Mouse (Mus musculus): ENCODE measurements around the gene Tbc1d2. TPM values are rescaled to one million over a fixed set of nuclear protein-coding genes. Genes with fewer than 3 reads are reported as not detected.
A peak's percentile ranks its signal among the peaks of the same experiment; 100 is the strongest.
"Not testable (repeated sequence)": the region's sequence is repeated elsewhere in the genome, so short reads cannot be mapped to it uniquely, and the experiment has no call there.

The Tbc1d2 gene
- polyA plus RNA-seq, 1 experiment from 2014 or later = 1.8 TPM

- no peaks in the 10 kb centered on the region for H3K36me3 ChIP-seq
- no peak overlapping the region for H3K27ac ChIP-seq
- H3K4me1 ChIP-seq = peaks cover 5% of the 10 kb centered on the region
- no peak for DNase-seq (ENCODE audit: low spot score)
- no peak overlapping the region for H3K4me3 ChIP-seq
- 86% methylated on average over 16 of the region's 16 CpGs for WGBS
- H3K9me3 ChIP-seq (replicated peaks) = no peaks in the 10 kb centered on the region
- H3K27me3 ChIP-seq (ENCODE audit: low read depth, poor library complexity, severe bottlenecking) = 0 out of 2 replicates have a peak, but pooled peaks cover 7% of the 10 kb centered on the region
Measured at GRCm38 (mm10) chr4:46635702-46636430, 14.1 kb downstream of the Tbc1d2 start.

GRCm38 (mm10) chr4:46634881-46635280 lies 15.1 kb downstream of the Tbc1d2 start:
- H3K27me3 ChIP-seq (ENCODE audit: low read depth, poor library complexity, severe bottlenecking) = 0 out of 2 replicates have a peak, but pooled peaks cover 7% of the 10 kb centered on the region
- H3K4me1 ChIP-seq = peaks cover 11% of the 10 kb centered on the region
- H3K27ac ChIP-seq = no peak overlapping the region
- no peak overlapping the region for H3K4me3 ChIP-seq
- 59% methylated on average over 6 of the region's 6 CpGs for WGBS
- no peaks in the 10 kb centered on the region for H3K36me3 ChIP-seq
- no peak for DNase-seq (ENCODE audit: low spot score)
- no peaks in the 10 kb centered on the region for H3K9me3 ChIP-seq (replicated peaks)

GRCm38 (mm10) chr4:46633565-46633964 lies 16.4 kb downstream of the Tbc1d2 start:
- not testable (repeated sequence) for H3K36me3 ChIP-seq; DNase-seq (ENCODE audit: low spot score)

GRCm38 (mm10) chr4:46632465-46632864 lies 17.5 kb downstream of the Tbc1d2 start:
- Histone ChIP-seq H3K36me3 (no peaks in the 10 kb centered on the region), H3K27me3 (ENCODE audit: low read depth, poor library complexity, severe bottlenecking) (0 out of 2 replicates have a peak, but pooled peaks cover 7% of the 10 kb centered on the region), H3K9me3 (replicated peaks) (no peaks in the 10 kb centered on the region), H3K4me3 (no peak overlapping the region), H3K27ac (no peak overlapping the region), H3K4me1 (peaks cover 33% of the 10 kb centered on the region)
- no peak for DNase-seq (ENCODE audit: low spot score)
- WGBS = 76% methylated on average over 2 of the region's 2 CpGs

More at GRCm38 (mm10) chr4:46633565-46633964, 16.4 kb downstream of the Tbc1d2 start:
- peaks cover 24% of the 10 kb centered on the region for H3K4me1 ChIP-seq
- WGBS = 74% methylated on average over 6 of the region's 6 CpGs
- H3K9me3 ChIP-seq (replicated peaks); H3K27ac ChIP-seq; H3K4me3 ChIP-seq; H3K27me3 ChIP-seq (ENCODE audit: low read depth, poor library complexity, severe bottlenecking): not testable (repeated sequence)

- Histone ChIP-seq H3K4me1 (peaks cover 38% of the 10 kb centered on the region), H3K27me3 (ENCODE audit: low read depth, poor library complexity, severe bottlenecking) (0 out of 2 replicates have a peak, but pooled peaks cover 7% of the 10 kb centered on the region), H3K9me3 (replicated peaks) (no peaks in the 10 kb centered on the region), H3K4me3 (no peak overlapping the region), H3K27ac (no peak overlapping the region), H3K36me3 (no peaks in the 10 kb centered on the region)
- no peak for DNase-seq (ENCODE audit: low spot score)
- WGBS = 60% methylated on average over 9 of the region's 9 CpGs
Measured at GRCm38 (mm10) chr4:46630390-46630789, 19.6 kb downstream of the Tbc1d2 start.

GRCm38 (mm10) chr4:46628873-46629272 lies 21.1 kb downstream of the Tbc1d2 start:
- WGBS = 50% methylated on average over 9 of the region's 9 CpGs
- 0 out of 2 replicates have a peak overlapping the region, but pooled peaks have one; percentile 2 for H3K27ac ChIP-seq
- no peak overlapping the region for H3K4me3 ChIP-seq
- DNase-seq (ENCODE audit: low spot score) = no peak
- H3K27me3 ChIP-seq (ENCODE audit: low read depth, poor library complexity, severe bottlenecking) = 0 out of 2 replicates have a peak, but pooled peaks cover under 1% of the 10 kb centered on the region
- peaks cover 33% of the 10 kb centered on the region for H3K4me1 ChIP-seq
- no peaks in the 10 kb centered on the region for H3K9me3 ChIP-seq (replicated peaks)
- no peaks in the 10 kb centered on the region for H3K36me3 ChIP-seq

GRCm38 (mm10) chr4:46628081-46628480 lies 21.9 kb downstream of the Tbc1d2 start:
- 80% methylated on average over 11 of the region's 11 CpGs for WGBS
- DNase-seq (ENCODE audit: low spot score) = no peak
- H3K27ac ChIP-seq = no peak overlapping the region
- H3K9me3 ChIP-seq (replicated peaks) = no peaks in the 10 kb centered on the region
- no peak overlapping the region for H3K4me3 ChIP-seq
- no peaks in the 10 kb centered on the region for H3K27me3 ChIP-seq (ENCODE audit: low read depth, poor library complexity, severe bottlenecking)
- H3K4me1 ChIP-seq = peaks cover 33% of the 10 kb centered on the region
- no peaks in the 10 kb centered on the region for H3K36me3 ChIP-seq

GRCm38 (mm10) chr4:46625101-46625500 lies 24.9 kb downstream of the Tbc1d2 start:
- WGBS = 87% methylated on average over 10 of the region's 10 CpGs
- H3K36me3 ChIP-seq = no peaks in the 10 kb centered on the region
- H3K4me3 ChIP-seq = no peak overlapping the region
- H3K27ac ChIP-seq = no peak overlapping the region
- no peaks in the 10 kb centered on the region for H3K9me3 ChIP-seq (replicated peaks)
- DNase-seq (ENCODE audit: low spot score) = no peak
- H3K4me1 ChIP-seq = peaks cover 39% of the 10 kb centered on the region
- H3K27me3 ChIP-seq (ENCODE audit: low read depth, poor library complexity, severe bottlenecking) = peaks cover 16% of the 10 kb centered on the region

GRCm38 (mm10) chr4:46623007-46623406 lies 27.0 kb downstream of the Tbc1d2 start:
- Histone ChIP-seq H3K36me3 (no peaks in the 10 kb centered on the region), H3K27ac (no peak overlapping the region), H3K9me3 (replicated peaks) (no peaks in the 10 kb centered on the region), H3K4me1 (peaks cover 24% of the 10 kb centered on the region), H3K27me3 (ENCODE audit: low read depth, poor library complexity, severe bottlenecking) (peaks cover 27% of the 10 kb centered on the region), H3K4me3 (no peak overlapping the region)
- no peak for DNase-seq (ENCODE audit: low spot score)
- 89% methylated on average over 5 of the region's 5 CpGs for WGBS

- no peak overlapping the region for H3K27ac ChIP-seq
- no peaks in the 10 kb centered on the region for H3K9me3 ChIP-seq (replicated peaks)
- WGBS = 73% methylated on average over 8 of the region's 8 CpGs
- H3K4me3 ChIP-seq = no peak overlapping the region
- no peaks in the 10 kb centered on the region for H3K36me3 ChIP-seq
- DNase-seq (ENCODE audit: low spot score) = no peak
- H3K4me1 ChIP-seq = peaks cover 16% of the 10 kb centered on the region
- H3K27me3 ChIP-seq (ENCODE audit: low read depth, poor library complexity, severe bottlenecking) = peaks cover 27% of the 10 kb centered on the region
Measured at GRCm38 (mm10) chr4:46620946-46621345, 29.1 kb downstream of the Tbc1d2 start.

GRCm38 (mm10) chr4:46620330-46620729 lies 29.7 kb downstream of the Tbc1d2 start:
- whole genome bisulfite sequencing = 11% methylated on average over 23 of the region's 23 CpGs
- peaks cover 27% of the 10 kb centered on the region for H3K27me3 ChIP-seq (ENCODE audit: low read depth, poor library complexity, severe bottlenecking)
- H3K4me3 ChIP-seq = peak overlapping the region; percentile 23
- no peaks in the 10 kb centered on the region for H3K36me3 ChIP-seq
- H3K27ac ChIP-seq = no peak overlapping the region
- peak; percentile 49 for DNase-seq (ENCODE audit: low spot score)
- no peaks in the 10 kb centered on the region for H3K9me3 ChIP-seq (replicated peaks)
- H3K4me1 ChIP-seq = peaks cover 16% of the 10 kb centered on the region

- DNase-seq (ENCODE audit: low spot score) = no peak
- WGBS = 60% methylated on average over 11 of the region's 11 CpGs
- peaks cover 16% of the 10 kb centered on the region for H3K4me1 ChIP-seq
Measured at GRCm38 (mm10) chr4:46618196-46618817, 31.7 kb downstream of the Tbc1d2 start.

GRCm38 (mm10) chr4:46617408-46617807 lies 32.6 kb downstream of the Tbc1d2 start:
- Histone ChIP-seq H3K27me3 (ENCODE audit: low read depth, poor library complexity, severe bottlenecking) (peaks cover 44% of the 10 kb centered on the region), H3K4me3 (no peak overlapping the region), H3K4me1 (peaks cover 16% of the 10 kb centered on the region), H3K9me3 (replicated peaks) (no peaks in the 10 kb centered on the region), H3K36me3 (no peaks in the 10 kb centered on the region), H3K27ac (no peak overlapping the region)
- WGBS = 75% methylated on average over 6 of the region's 6 CpGs
- no peak for DNase-seq (ENCODE audit: low spot score)

More at GRCm38 (mm10) chr4:46618196-46618817, 31.7 kb downstream of the Tbc1d2 start:
- H3K9me3 ChIP-seq (replicated peaks) = no peaks in the 10 kb centered on the region
- no peak overlapping the region for H3K4me3 ChIP-seq
- peaks cover 44% of the 10 kb centered on the region for H3K27me3 ChIP-seq (ENCODE audit: low read depth, poor library complexity, severe bottlenecking)
- H3K27ac ChIP-seq = no peak overlapping the region
- H3K36me3 ChIP-seq = no peaks in the 10 kb centered on the region
